32 mouse cellular contexts compared by ENCODE assay signal in genomic region chr3:33498645-33499044, GRCm38 (mm10).
"Had no signal": no experiment of that assay in that cellular context is flagged by ENCODE, and none has a peak within 500 bp of the region (broad histone marks: within the 10 kb centered on the region; RNA-seq: fewer than 3 reads in every experiment).

No protein-coding gene starts in this region.

- H3K9ac ChIP-seq: limb, embryonic 12.5 days; limb, embryonic 13.5 days; limb, embryonic 15.5 days; liver, embryonic 12.5 days; liver, embryonic 13.5 days; liver, embryonic 14.5 days; liver, embryonic 15.5 days; liver, postnatal 0 days; lung, embryonic 14.5 days; lung, embryonic 15.5 days; midbrain, embryonic 12.5 days; midbrain, embryonic 13.5 days; midbrain, embryonic 15.5 days; neural tube, embryonic 12.5 days had no signal

- H3K4me3 ChIP-seq: limb, embryonic 10.5 days; limb, embryonic 12.5 days; limb, embryonic 13.5 days; limb, embryonic 15.5 days; liver, embryonic 12.5 days; liver, embryonic 13.5 days; liver, embryonic 15.5 days; lung, embryonic 15.5 days; megakaryocyte, embryonic 14.5 days; midbrain, embryonic 10.5 days; midbrain, embryonic 12.5 days; midbrain, embryonic 13.5 days; midbrain, embryonic 15.5 days; myocyte; neural tube, embryonic 12.5 days had no signal

- H3K27me3 ChIP-seq: limb, embryonic 12.5 days; limb, embryonic 13.5 days; limb, embryonic 15.5 days; liver, embryonic 12.5 days; liver, embryonic 13.5 days; liver, embryonic 15.5 days; lung, embryonic 15.5 days; megakaryocyte, embryonic 14.5 days; midbrain, embryonic 12.5 days; midbrain, embryonic 13.5 days; midbrain, embryonic 15.5 days; neural tube, embryonic 12.5 days had no signal

- H3K36me3 ChIP-seq: limb, embryonic 10.5 days; limb, embryonic 12.5 days; limb, embryonic 13.5 days; limb, embryonic 15.5 days; liver, embryonic 12.5 days; liver, embryonic 13.5 days; liver, embryonic 15.5 days; lung, embryonic 15.5 days; midbrain, embryonic 10.5 days; midbrain, embryonic 12.5 days; midbrain, embryonic 13.5 days; midbrain, embryonic 15.5 days; neural tube, embryonic 12.5 days had no signal

- H3K27ac ChIP-seq: limb, embryonic 10.5 days; limb, embryonic 12.5 days; limb, embryonic 13.5 days; limb, embryonic 15.5 days; liver, embryonic 12.5 days; liver, embryonic 13.5 days; liver, embryonic 14.5 days; liver, embryonic 15.5 days; lung, embryonic 15.5 days; macrophage; midbrain, embryonic 10.5 days; midbrain, embryonic 12.5 days; midbrain, embryonic 13.5 days; midbrain, embryonic 15.5 days; neural tube, embryonic 12.5 days had no signal

- ATAC-seq: liver, embryonic 12.5 days; liver, postnatal 0 days; lung, postnatal 0 days; midbrain, embryonic 13.5 days; midbrain, embryonic 15.5 days; midbrain, embryonic 16.5 days had no signal

- H3K4me2 ChIP-seq: limb, embryonic 12.5 days; limb, embryonic 13.5 days; limb, embryonic 15.5 days; liver, embryonic 11.5 days; liver, embryonic 12.5 days; liver, embryonic 13.5 days; liver, embryonic 15.5 days; lung, embryonic 14.5 days; lung, embryonic 15.5 days; midbrain, embryonic 11.5 days; midbrain, embryonic 12.5 days; midbrain, embryonic 13.5 days; midbrain, embryonic 15.5 days; neural tube, embryonic 12.5 days had no signal

- H3K4me1 ChIP-seq: limb, embryonic 10.5 days; limb, embryonic 12.5 days; limb, embryonic 13.5 days; limb, embryonic 15.5 days; liver, embryonic 12.5 days; liver, embryonic 13.5 days; liver, embryonic 15.5 days; lung, embryonic 15.5 days; megakaryocyte, embryonic 14.5 days; midbrain, embryonic 10.5 days; midbrain, embryonic 12.5 days; midbrain, embryonic 13.5 days; midbrain, embryonic 15.5 days; neural tube, embryonic 12.5 days had no signal

- H3K9me3 ChIP-seq: limb, embryonic 10.5 days; limb, embryonic 12.5 days; limb, embryonic 13.5 days; limb, embryonic 15.5 days; liver, embryonic 12.5 days; liver, embryonic 13.5 days; liver, embryonic 15.5 days; lung, embryonic 15.5 days; midbrain, embryonic 10.5 days; midbrain, embryonic 12.5 days; midbrain, embryonic 13.5 days; midbrain, embryonic 15.5 days; neural tube, embryonic 12.5 days had no signal

- DNase-seq: left cerebral cortex, postnatal 4 days; liver; liver, embryonic 13.5 days; liver, postnatal 0 days; lung, adult 18-20 months; lung, adult 2 months; lung, embryonic 14.5 days; lung, postnatal 10 days; lung, postnatal 14 days; lung, postnatal 36 days; lung, postnatal 4 days; midbrain, embryonic 14.5 days had no signal
